Mouse (Mus musculus): ENCODE data around the gene Ydjc. TPM values are rescaled to one million over a fixed set of nuclear protein-coding genes. Genes with fewer than 3 reads are reported as not detected.

The Ydjc gene
- polyA plus RNA-seq, 1 experiment from 2014 or later, result 33.5 TPM

- Histone ChIP-seq H3K9ac (ENCODE audit: low read depth, low read length) (peak within 1 kb of the TSS; percentile 80), H3K4me3 (ENCODE audit: low read depth, low read length) (peak within 1 kb of the TSS; percentile 69), H3K4me2 (peak within 1 kb of the TSS; percentile 86), H3K9me3 (ENCODE audit: control insufficient read depth, low read length) (no peaks in the 10 kb centered on the region), H3K36me3 (ENCODE audit: control insufficient read depth, insufficient read depth, low read length) (peaks cover 20% of the 10 kb centered on the region), H3K27me3 (replicated peaks; ENCODE audit: control insufficient read depth, insufficient read depth, low read length) (no peaks in the 10 kb centered on the region), H3K27ac (ENCODE audit: low read depth, low read length) (peak within 1 kb of the TSS; percentile 65), H3K4me1 (replicated peaks; ENCODE audit: control insufficient read depth, insufficient read depth, low read length) (peaks cover 13% of the 10 kb centered on the region)
- WGBS, result under 1% methylated on average over 25 of the region's 25 CpGs
- peak; percentile 98 for ATAC-seq (replicated peaks; ENCODE audit: low FRiP score)
- peak; percentile 84 for DNase-seq (ENCODE audit: low spot score)
Observed at GRCm38 (mm10) chr16:17124871-17125520, 19.4 kb upstream of the Ydjc start, which contains the start of gene 2610318N02Rik. Gene 2610318N02Rik, minus strand, starts transcription at chr16:17125167.

GRCm38 (mm10) chr16:17127292-17127691 lies 17.1 kb upstream of the Ydjc start:
- peaks cover 7% of the 10 kb centered on the region; the same call in 1 of the 2 replicates for H3K36me3 ChIP-seq (ENCODE audit: control insufficient read depth, insufficient read depth, low read length)
- H3K27ac ChIP-seq (ENCODE audit: low read depth, low read length), result no peak overlapping the region
- ATAC-seq (replicated peaks; ENCODE audit: low FRiP score) (no peak), DNase-seq (ENCODE audit: low spot score) (no peak)
- WGBS, result 76% methylated on average over 1 of the region's 1 CpGs
- no peak overlapping the region for H3K4me3 ChIP-seq (ENCODE audit: low read depth, low read length)
- H3K4me1 ChIP-seq (replicated peaks; ENCODE audit: control insufficient read depth, insufficient read depth, low read length), result peaks cover 18% of the 10 kb centered on the region
- H3K4me2 ChIP-seq, result no peak overlapping the region
- no peaks in the 10 kb centered on the region for H3K9me3 ChIP-seq (ENCODE audit: control insufficient read depth, low read length)
- H3K9ac ChIP-seq (ENCODE audit: low read depth, low read length), result no peak overlapping the region
- no peaks in the 10 kb centered on the region for H3K27me3 ChIP-seq (replicated peaks; ENCODE audit: control insufficient read depth, insufficient read depth, low read length)

GRCm38 (mm10) chr16:17131191-17132088 lies 13.0 kb upstream of the Ydjc start:
- no peaks in the 10 kb centered on the region for H3K36me3 ChIP-seq (ENCODE audit: control insufficient read depth, insufficient read depth, low read length)
- H3K4me3 ChIP-seq (ENCODE audit: low read depth, low read length), result peak overlapping the region; percentile 76
- H3K9me3 ChIP-seq (ENCODE audit: control insufficient read depth, low read length), result no peaks in the 10 kb centered on the region
- ATAC-seq (replicated peaks; ENCODE audit: low FRiP score) (peak; percentile 1; the same call in 1 of the 2 replicates), DNase-seq (ENCODE audit: low spot score) (peak; percentile 60)
- peak overlapping the region; percentile 78 for H3K9ac ChIP-seq (ENCODE audit: low read depth, low read length)
- H3K27ac ChIP-seq (ENCODE audit: low read depth, low read length), result peak overlapping the region; percentile 59
- peaks cover 11% of the 10 kb centered on the region; the same call in 1 of the 2 replicates for H3K4me1 ChIP-seq (replicated peaks; ENCODE audit: control insufficient read depth, insufficient read depth, low read length)
- no peaks in the 10 kb centered on the region for H3K27me3 ChIP-seq (replicated peaks; ENCODE audit: control insufficient read depth, insufficient read depth, low read length)
- 3% methylated on average over 43 of the region's 43 CpGs for WGBS
- H3K4me2 ChIP-seq, result peak overlapping the region; percentile 92

- peak; percentile 99 for DNase-seq (ENCODE audit: low spot score)
- peak within 1 kb of the TSS; percentile 76 for H3K4me3 ChIP-seq (ENCODE audit: low read depth, low read length)
- ATAC-seq (replicated peaks; ENCODE audit: low FRiP score), result peak; percentile 97
- peak within 1 kb of the TSS; percentile 78 for H3K9ac ChIP-seq (ENCODE audit: low read depth, low read length)
- under 1% methylated on average over 47 of the region's 47 CpGs for WGBS
- peak within 1 kb of the TSS; percentile 92 for H3K4me2 ChIP-seq
- H3K4me1 ChIP-seq (replicated peaks; ENCODE audit: control insufficient read depth, insufficient read depth, low read length), result peaks cover 11% of the 10 kb centered on the region; the same call in 1 of the 2 replicates
- H3K27ac ChIP-seq (ENCODE audit: low read depth, low read length), result peak within 1 kb of the TSS; percentile 59
- no peaks in the 10 kb centered on the region for H3K36me3 ChIP-seq (ENCODE audit: control insufficient read depth, insufficient read depth, low read length)
- H3K9me3 ChIP-seq (ENCODE audit: control insufficient read depth, low read length), result no peaks in the 10 kb centered on the region
- no peaks in the 10 kb centered on the region for H3K27me3 ChIP-seq (replicated peaks; ENCODE audit: control insufficient read depth, insufficient read depth, low read length)
Observed at GRCm38 (mm10) chr16:17132089-17132905, 12.1 kb upstream of the Ydjc start, which contains the start of gene Sdf2l1. Gene Sdf2l1, minus strand, starts transcription at chr16:17132383.

GRCm38 (mm10) chr16:17132906-17133200 lies 11.6 kb upstream of the Ydjc start:
- no peaks in the 10 kb centered on the region for H3K27me3 ChIP-seq (replicated peaks; ENCODE audit: control insufficient read depth, insufficient read depth, low read length)
- H3K4me3 ChIP-seq (ENCODE audit: low read depth, low read length), result peak overlapping the region; percentile 76
- no peaks in the 10 kb centered on the region for H3K9me3 ChIP-seq (ENCODE audit: control insufficient read depth, low read length)
- no peak for ATAC-seq (replicated peaks; ENCODE audit: low FRiP score)
- H3K9ac ChIP-seq (ENCODE audit: low read depth, low read length), result peak overlapping the region; percentile 74
- 49% methylated on average over 7 of the region's 7 CpGs for WGBS
- H3K4me1 ChIP-seq (replicated peaks; ENCODE audit: control insufficient read depth, insufficient read depth, low read length), result peaks cover 11% of the 10 kb centered on the region; the same call in 1 of the 2 replicates
- H3K27ac ChIP-seq (ENCODE audit: low read depth, low read length), result peak overlapping the region; percentile 52
- peak overlapping the region; percentile 92 for H3K4me2 ChIP-seq
- no peaks in the 10 kb centered on the region for H3K36me3 ChIP-seq (ENCODE audit: control insufficient read depth, insufficient read depth, low read length)
- no peak for DNase-seq (ENCODE audit: low spot score)

GRCm38 (mm10) chr16:17137355-17137754 lies 7.1 kb upstream of the Ydjc start:
- Histone ChIP-seq H3K9me3 (ENCODE audit: control insufficient read depth, low read length) (no peaks in the 10 kb centered on the region), H3K27me3 (replicated peaks; ENCODE audit: control insufficient read depth, insufficient read depth, low read length) (no peaks in the 10 kb centered on the region), H3K36me3 (ENCODE audit: control insufficient read depth, insufficient read depth, low read length) (no peaks in the 10 kb centered on the region), H3K4me2 (no peak overlapping the region), H3K27ac (ENCODE audit: low read depth, low read length) (no peak overlapping the region), H3K4me1 (replicated peaks; ENCODE audit: control insufficient read depth, insufficient read depth, low read length) (peaks cover 4% of the 10 kb centered on the region; the same call in 1 of the 2 replicates), H3K4me3 (ENCODE audit: low read depth, low read length) (no peak overlapping the region), H3K9ac (ENCODE audit: low read depth, low read length) (no peak overlapping the region)
- no peak for ATAC-seq (replicated peaks; ENCODE audit: low FRiP score)
- WGBS, result 82% methylated on average over 15 of the region's 15 CpGs
- DNase-seq (ENCODE audit: low spot score), result no peak

- Histone ChIP-seq H3K9me3 (ENCODE audit: control insufficient read depth, low read length) (no peaks in the 10 kb centered on the region), H3K36me3 (ENCODE audit: control insufficient read depth, insufficient read depth, low read length) (no peaks in the 10 kb centered on the region), H3K4me1 (replicated peaks; ENCODE audit: control insufficient read depth, insufficient read depth, low read length) (peaks cover 10% of the 10 kb centered on the region), H3K27me3 (replicated peaks; ENCODE audit: control insufficient read depth, insufficient read depth, low read length) (no peaks in the 10 kb centered on the region), H3K27ac (ENCODE audit: low read depth, low read length) (peak within 1 kb of the TSS; percentile 40; the same call in 1 of the 2 replicates), H3K9ac (ENCODE audit: low read depth, low read length) (peak within 1 kb of the TSS; percentile 75), H3K4me2 (peak within 1 kb of the TSS; percentile 88), H3K4me3 (ENCODE audit: low read depth, low read length) (peak within 1 kb of the TSS; percentile 71)
- WGBS, result under 1% methylated on average over 34 of the region's 34 CpGs
- ATAC-seq (replicated peaks; ENCODE audit: low FRiP score) (peak; percentile 82), DNase-seq (ENCODE audit: low spot score) (peak; percentile 87)
Observed at GRCm38 (mm10) chr16:17146772-17147235, 2.4 kb downstream of the Ydjc start, which contains the start of gene Ccdc116. Gene Ccdc116, minus strand, starts transcription at chr16:17147229.
